Mouse (Mus musculus) gastrocnemius, adult 2 months (tissue): ENCODE data around the gene Srrd. TPM values are rescaled to one million over a fixed set of nuclear protein-coding genes. Genes with fewer than 3 reads are reported as not detected.

Source experiments
- DNase-seq: peaks from one replicate; pipeline ENCODE4 v3.0.0; 2022
- H3K27ac ChIP-seq: fragments of 200-600 bp; 2 replicates; pipeline ENCODE4 v1.8.1; 2022; ENCODE audit warnings: mild to moderate bottlenecking
- H3K4me3 ChIP-seq: fragments of 200-600 bp; 2 replicates; pipeline ENCODE4 v1.8.1; 2022; ENCODE audit warnings: mild to moderate bottlenecking, moderate library complexity
- CTCF ChIP-seq: fragments of 200-600 bp; IDR thresholded peaks from 2 replicates; pipeline ENCODE4 v1.8.1; 2022; ENCODE audit warnings: antibody characterized with exemption, mild to moderate bottlenecking, moderate library complexity
- intact Hi-C: fragments of 180-260 bp; cut with DNase I; formaldehyde crosslinking; loops from one replicate; pipeline ENCODE4 v1.15.1; 2025
- total RNA-seq, 2 experiments: library from RNA; stranded (reverse); gene quantifications; 2 replicates each; pipeline ENCODE4 v1.2.3; 2021

Srrd gene
- total RNA-seq, 2 experiments from 2014 or later = 4.2 to 5.6 TPM

DNA sequence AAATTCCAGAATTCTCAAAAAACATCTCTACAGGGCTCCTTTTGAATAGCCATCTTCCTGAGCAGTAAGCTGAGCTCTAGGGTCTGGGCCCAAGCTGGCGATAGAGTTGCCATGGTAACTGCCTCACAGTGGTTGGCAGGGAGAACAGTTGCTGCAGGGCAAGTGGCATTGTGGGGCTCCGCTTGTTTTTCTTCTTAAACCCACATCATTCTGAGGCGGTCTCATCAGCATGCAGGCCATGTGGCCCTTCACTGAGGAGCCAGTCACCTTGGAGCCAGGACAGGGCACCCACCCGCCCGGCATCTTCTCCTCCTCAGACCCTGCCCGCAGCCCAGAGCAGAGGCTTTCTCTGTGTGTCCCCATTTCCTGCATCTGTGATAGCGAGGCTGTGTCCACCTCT is 29.1 kb upstream of the Srrd start:
- Histone ChIP-seq H3K4me3 (no peak overlapping the region), H3K27ac (no peak overlapping the region)
- no peak for TF ChIP-seq CTCF
- intact Hi-C loops = no loop called here
- DNase-seq = no peak

DNA sequence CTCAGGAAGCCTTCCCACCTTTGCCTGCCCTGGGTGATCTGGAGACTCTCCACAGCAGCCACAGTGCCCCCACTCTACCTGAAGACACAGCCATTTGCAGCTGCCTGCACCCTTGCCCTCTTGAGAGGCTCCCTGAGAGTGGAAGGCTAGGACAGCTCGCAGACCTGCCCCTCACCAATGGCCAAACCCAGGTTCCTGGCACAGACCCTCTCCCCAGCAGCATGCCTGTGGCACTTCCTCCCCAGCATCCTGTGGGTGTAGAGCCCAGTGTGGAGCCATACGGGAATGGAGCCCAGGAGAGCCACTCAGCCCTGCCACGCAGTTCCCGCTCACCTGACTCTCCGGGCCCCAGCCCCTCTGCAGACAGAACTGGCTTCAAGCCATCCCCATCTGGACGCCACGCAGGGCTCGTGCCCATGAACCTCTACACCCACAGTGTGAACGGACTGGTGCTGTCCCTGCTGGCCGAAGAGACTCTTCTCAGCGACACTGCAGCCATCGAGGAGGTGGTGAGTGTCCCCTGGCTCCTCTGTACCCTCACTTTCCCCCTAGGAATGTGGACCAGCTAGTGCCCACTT is 27.5 kb upstream of the Srrd start:
- DNase-seq = no peak
- Histone ChIP-seq H3K27ac (no peak overlapping the region), H3K4me3 (no peak overlapping the region)
- TF ChIP-seq CTCF = no peak
- intact Hi-C loops = no loop called here

- DNase-seq = no peak
- intact Hi-C loops = no loop called here
- TF ChIP-seq CTCF = no peak
- no peak overlapping the region for H3K4me3 ChIP-seq
- no peak overlapping the region for H3K27ac ChIP-seq
Observed at GRCm38 (mm10) chr5:112369326-112369725, 26.5 kb upstream of the Srrd start.

DNA sequence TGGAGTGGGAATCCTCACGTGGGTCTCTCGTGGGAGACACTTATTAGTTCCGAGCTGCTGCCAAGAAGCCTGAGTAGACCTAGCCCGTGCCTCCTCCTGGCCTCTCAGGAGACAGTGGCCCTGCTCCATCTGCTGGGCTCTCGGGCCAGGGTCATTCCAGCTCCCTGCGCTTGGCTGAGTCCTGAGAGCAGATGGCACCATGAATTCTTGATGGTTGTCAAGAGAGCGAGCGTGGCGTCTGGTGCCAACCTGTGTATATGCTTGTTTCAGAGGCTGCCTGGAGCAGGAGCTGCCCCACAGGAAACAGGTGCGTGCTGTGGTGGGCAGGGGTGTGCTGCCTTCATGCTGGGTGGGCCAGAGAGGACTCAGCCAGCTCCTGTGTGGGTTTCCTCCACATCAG is 25.8 kb upstream of the Srrd start:
- no peak overlapping the region for H3K27ac ChIP-seq
- no peak for TF ChIP-seq CTCF
- intact Hi-C loops = no loop called here
- no peak for DNase-seq
- no peak overlapping the region for H3K4me3 ChIP-seq

- no peak overlapping the region for H3K27ac ChIP-seq
- intact Hi-C loops = no loop called here
- H3K4me3 ChIP-seq = no peak overlapping the region
- TF ChIP-seq CTCF = no peak
- no peak for DNase-seq
Observed at GRCm38 (mm10) chr5:112367929-112368328, 25.1 kb upstream of the Srrd start.

- no peak for DNase-seq
- no peak overlapping the region for H3K4me3 ChIP-seq
Observed at GRCm38 (mm10) chr5:112367338-112367737, 24.5 kb upstream of the Srrd start.

GRCm38 (mm10) chr5:112366879-112367278 is 24.0 kb upstream of the Srrd start:
- no peak overlapping the region for H3K27ac ChIP-seq
- no peak for DNase-seq
- no peak for TF ChIP-seq CTCF
- no peak overlapping the region for H3K4me3 ChIP-seq
- intact Hi-C loops = no loop called here

More at GRCm38 (mm10) chr5:112367338-112367737, 24.5 kb upstream of the Srrd start:
- H3K27ac ChIP-seq = no peak overlapping the region
- intact Hi-C loops = no loop called here
- TF ChIP-seq CTCF = no peak

DNA sequence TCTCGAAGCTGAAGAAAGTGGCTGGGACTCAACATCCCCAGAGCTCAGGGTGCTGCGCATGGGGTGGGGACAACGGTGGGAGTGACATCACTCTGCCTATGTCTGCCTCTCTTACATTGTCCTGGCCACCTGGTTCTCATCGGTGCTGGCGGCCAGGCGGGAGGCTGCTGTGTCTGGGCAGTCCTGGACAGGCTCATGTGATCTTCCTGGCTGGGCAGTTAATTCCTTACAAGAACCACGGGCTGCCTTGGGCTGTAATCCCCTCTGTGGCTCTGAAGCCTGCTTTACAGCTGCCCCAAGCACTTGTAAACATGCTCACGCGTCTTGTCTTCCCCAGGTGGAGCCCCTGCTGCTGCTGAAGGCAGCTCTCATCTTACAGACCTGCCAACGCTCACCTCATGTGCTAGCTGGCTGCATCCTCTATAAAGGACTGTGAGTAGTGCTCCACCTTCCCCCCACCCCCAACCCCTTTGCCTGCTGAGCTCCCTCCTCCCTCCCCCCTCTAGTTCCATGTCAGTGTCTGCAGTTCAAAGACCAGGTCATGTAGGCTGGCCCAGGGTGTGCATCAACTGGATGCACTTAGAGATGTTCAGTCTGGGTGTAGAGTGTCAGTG is 21.5 kb upstream of the Srrd start:
- intact Hi-C loops = no loop called here
- Histone ChIP-seq H3K27ac (no peak overlapping the region), H3K4me3 (no peak overlapping the region)
- no peak for DNase-seq
- no peak for TF ChIP-seq CTCF

DNA sequence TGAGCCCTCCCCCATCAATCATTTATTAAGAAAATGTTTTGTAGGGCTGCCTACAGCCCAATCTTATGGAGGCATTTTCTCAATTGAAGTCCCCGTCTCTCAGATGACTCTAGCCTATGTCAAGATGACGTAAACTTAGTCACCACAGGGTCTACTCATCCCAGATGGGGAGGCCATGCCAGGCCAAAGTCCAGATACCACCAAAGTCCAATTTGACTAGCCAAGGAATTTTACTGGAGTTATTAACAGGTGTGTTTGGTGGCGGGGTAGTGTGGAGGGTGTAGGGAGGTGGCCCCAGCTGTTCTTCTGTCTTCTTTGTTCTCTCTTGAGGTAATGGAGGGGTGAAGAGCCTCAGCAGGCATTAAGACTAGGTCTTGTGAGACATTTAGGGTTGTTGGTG is 17.2 kb upstream of the Srrd start:
- no peak overlapping the region for H3K4me3 ChIP-seq
- no peak for DNase-seq
- intact Hi-C loops = no loop called here
- no peak for TF ChIP-seq CTCF
- no peak overlapping the region for H3K27ac ChIP-seq

DNA sequence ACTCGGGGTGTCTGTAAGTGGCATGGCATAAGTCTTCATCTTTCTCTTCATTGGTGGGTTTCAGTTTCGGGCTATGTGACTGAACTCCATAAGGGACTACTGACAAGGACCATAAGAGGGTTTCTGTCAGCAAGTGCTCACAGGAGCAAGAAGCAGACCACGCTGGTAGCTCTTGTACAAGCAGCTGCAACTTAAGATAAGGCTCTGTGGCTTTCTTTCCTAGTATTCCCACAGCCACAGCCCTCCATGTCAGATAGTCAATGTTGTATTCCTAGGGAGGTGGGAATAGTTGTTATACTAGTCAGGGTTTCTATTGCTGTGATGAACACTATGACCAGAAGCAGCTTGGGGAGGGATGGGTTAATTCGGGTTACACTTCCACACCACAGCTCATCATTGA is 16.7 kb upstream of the Srrd start:
- H3K27ac ChIP-seq = no peak overlapping the region
- no peak for TF ChIP-seq CTCF
- DNase-seq = no peak
- intact Hi-C loops = no loop called here
- H3K4me3 ChIP-seq = no peak overlapping the region

- intact Hi-C loops = no loop called here
- Histone ChIP-seq H3K4me3 (no peak overlapping the region), H3K27ac (no peak overlapping the region)
- no peak for TF ChIP-seq CTCF
- no peak for DNase-seq
Observed at GRCm38 (mm10) chr5:112356322-112356721, 13.5 kb upstream of the Srrd start.

- no peak within 1 kb of the TSS for H3K4me3 ChIP-seq
- intact Hi-C loops = no loop called here
- H3K27ac ChIP-seq = no peak within 1 kb of the TSS
- no peak for DNase-seq
- no peak for TF ChIP-seq CTCF
Observed at GRCm38 (mm10) chr5:112355910-112356309, 13.1 kb upstream of the Srrd start, which contains the start of gene Gm6583. Gene Gm6583, minus strand, starts transcription at chr5:112356033.

DNA sequence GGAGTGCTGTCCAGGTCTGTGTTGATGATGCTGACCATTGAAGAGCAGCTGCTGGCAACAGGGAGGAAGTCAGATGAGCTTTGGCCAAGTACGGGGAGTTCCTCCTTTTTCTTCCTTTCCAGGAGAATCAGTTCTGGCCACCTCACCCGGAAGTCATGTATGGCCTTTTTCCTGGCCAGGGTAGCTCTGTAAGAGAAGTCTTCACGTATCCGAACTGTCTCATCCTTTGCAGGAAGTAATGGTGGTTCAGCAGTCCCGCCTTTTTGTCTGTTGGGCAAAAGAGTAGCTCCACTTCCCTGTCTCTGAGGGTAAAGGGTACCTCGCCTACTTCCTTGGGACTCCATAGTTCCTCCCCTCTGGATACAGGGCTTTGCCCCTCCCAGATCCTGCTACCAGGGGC is 12.7 kb upstream of the Srrd start:
- no peak overlapping the region for H3K4me3 ChIP-seq
- no peak for DNase-seq
- no peak for TF ChIP-seq CTCF
- H3K27ac ChIP-seq = no peak overlapping the region
- intact Hi-C loops = no loop called here

DNA sequence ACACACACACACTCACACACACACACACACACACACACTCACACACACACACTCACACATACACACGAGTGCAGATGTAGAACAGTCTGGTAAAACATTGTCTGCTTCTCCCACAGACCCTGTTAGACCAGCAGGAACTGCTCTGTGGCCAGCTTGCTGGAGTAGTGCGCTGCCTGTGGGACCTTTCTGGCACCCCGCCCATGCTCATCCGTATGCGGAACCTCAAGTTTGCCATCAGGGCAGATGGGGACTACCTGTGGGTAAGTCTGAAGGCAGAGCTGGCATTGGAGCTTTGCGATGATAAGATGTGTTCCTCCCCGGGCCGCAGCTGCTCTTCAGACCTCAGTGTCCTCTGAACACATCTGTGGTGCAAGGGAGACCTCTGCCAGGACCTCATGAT is 6.3 kb upstream of the Srrd start:
- no peak for TF ChIP-seq CTCF
- no peak for DNase-seq
- Histone ChIP-seq H3K27ac (no peak overlapping the region), H3K4me3 (no peak overlapping the region)
- intact Hi-C loops = no loop called here
